Mouse (Mus musculus) urinary bladder, adult 18-20 months (tissue): ENCODE measurements around the gene Rexo5.

ENCODE experiments used
- DNase-seq, 2 experiments: peaks; one replicate each; pipeline ENCODE4 v3.0.0; 2022; ENCODE audit warnings: low spot score in 2 of 2, mixed read lengths in 2 of 2

Rexo5 gene

DNA sequence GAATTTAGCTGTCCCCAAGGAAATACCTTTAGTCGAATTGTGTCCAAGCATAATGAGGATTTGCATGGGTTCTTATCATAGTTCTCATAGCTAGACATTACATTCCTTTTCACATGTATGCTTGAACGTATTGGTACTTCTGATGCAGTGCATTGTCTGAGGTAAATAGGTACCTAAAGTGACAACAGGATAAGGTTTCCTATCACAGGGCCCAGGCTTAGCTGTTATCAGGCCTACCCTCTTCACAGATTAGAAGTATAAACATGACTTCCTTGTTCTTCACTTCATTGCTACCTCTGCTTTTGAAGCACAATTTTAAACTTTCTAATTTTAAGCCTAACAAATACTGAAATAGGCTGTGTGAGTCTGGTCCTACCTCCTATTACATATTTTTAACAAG is 51.7 kb downstream of the Rexo5 start:
- DNase-seq = no peak

DNA sequence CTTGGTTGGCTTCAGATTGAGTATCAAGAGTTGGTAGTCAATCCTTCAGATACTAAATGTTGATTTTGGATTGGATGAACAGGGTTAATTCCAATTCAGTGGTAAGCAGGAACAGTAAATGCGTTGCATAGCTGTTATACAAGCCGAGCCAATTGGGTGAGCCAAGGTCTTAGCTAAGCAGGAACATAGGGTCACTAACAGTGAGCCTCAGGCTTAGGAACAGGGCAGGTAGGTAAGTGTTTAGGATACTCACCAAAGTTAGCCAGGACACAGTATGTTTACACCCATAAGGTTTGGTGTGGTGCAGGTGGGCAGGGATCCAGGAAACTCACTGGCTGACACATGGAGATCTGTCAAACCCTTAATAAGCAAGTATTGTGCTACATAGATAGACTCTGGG is 53.6 kb downstream of the Rexo5 start:
- DNase-seq = no peak

DNA sequence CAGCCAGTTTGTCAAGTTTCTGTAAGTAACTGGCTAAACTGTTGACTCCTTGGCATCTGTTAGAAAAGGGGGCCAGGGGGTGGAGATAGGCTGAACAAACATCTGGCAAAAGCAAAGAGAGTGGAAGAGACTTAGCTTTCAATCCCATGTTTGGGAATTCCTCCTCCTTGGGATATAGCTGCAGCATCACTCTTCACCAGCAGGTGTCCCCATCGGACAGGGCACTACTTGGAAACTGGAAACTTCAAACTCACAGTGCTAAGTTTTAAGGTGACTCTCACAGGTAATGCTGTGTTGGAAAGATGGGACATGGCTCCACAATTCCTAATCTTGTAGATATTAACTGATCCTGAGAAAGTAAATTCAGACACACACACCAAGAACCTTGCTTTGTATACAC is 55.3 kb downstream of the Rexo5 start:
- peak; percentile 34 to 59 for DNase-seq

DNA sequence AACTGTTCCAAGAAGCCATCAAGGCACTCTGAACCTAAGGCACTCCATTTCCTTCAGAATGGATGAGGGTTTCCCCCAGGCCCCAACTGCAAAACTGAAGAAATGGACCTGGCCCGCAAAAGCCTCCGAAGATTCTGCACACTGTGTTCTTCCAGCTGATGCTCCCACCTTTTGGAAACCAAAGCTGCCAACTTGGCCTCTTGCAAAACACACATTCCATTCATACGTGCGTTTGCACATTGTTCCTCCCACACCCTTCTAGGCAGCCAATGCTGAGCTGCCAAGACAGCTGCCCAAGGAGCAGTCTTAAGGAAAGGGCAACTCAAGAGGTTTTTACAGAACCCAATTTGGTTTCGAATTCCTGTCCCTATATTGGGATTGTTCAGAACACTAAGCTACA is 56.9 kb downstream of the Rexo5 start:
- peak in 1 of 2 experiments; percentile 45 for DNase-seq

DNA sequence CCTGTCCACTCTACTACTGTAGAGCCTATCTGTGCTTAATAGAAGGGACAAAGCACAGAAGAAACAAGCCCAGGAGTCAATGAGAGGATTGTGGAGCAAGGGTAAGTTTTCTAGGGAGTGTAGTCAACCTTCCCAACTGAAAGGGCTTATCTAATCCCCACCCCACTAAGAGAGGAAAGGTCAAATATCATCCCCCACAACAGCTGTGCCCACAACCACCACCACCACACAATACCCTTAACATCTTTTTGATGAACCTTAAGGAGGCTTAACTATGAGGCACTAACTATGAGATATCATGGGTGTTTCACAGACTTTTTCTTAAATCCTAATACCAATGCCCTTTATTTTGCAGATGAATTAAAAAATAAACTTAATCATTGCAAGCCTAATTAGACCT is 58.7 kb downstream of the Rexo5 start:
- DNase-seq = no peak

DNA sequence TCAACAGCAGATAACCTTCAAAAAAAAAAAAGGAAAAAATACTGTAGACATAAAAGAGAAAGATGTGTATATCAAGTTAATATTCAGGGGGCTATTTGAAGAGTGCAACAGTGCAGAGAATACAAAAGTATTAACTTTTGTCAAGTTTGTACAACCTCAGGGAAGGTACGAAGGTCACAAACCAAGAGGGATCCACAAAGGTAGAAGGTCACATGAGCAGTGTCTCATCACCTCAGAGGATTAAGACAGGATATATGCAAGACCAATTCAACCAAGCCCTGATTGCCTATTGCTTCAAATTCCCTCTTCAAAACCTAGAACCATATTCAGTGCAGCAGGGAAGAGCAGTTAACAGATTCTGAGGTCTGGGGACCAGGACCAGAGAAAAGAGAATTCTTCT is 59.4 kb downstream of the Rexo5 start:
- no peak for DNase-seq

DNA sequence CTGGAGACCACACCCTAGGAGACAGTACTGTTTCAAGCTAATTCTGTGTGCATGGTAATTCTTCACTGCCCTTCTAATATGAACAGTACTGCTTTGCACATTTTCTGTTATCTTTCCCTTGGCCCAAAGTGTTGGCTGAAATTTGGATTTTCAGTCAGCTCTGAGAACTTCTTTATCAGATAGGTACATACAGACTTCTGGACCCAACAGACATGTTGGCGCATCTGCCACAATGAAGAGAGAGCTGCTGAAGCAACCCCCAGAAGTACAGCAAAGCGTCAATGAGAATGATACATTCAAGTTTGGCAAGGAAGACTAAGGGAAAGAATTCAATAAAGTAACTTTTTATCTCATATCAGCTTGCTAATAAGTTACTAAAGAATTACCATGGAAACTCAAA is 60.6 kb downstream of the Rexo5 start:
- no peak for DNase-seq

DNA sequence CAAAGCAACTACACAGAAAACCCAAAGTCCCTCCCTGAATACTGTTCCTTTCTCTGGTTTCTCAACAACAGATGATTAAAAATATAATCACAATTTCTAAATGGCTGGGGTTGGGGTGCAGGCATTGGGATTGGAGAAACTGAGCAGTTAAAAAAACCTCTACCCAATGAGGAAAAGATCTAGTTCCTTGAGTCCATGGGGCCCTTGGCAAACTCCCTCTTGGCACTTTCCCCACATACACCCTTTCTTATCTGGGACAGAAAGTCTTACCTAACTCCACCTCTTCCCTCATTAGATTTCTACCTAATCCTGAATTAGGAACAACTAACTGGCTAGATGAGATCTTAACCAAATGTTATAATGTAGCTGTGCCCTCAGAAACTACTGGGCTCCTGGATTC is 61.2 kb downstream of the Rexo5 start:
- DNase-seq = no peak

DNA sequence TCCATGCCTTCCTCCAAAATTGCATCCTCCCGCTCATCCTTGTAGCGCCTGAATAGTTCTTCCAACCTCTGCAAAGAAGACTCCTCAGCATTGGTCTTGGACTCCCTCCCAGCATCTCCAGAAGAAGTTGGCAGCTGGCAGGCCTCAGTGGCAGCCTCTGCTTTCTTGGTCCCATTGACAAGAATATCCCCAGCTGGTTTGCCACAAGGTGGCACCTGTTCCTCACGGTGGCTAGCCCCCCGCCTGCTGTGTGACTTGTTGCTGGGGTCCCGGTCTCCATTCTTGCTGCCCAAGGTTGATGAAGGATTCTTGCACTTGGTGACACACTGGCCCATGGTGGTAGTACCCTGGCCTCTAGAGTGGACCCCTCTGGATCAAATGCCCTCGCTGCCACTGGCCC is 65.7 kb downstream of the Rexo5 start:
- DNase-seq = no peak

DNA sequence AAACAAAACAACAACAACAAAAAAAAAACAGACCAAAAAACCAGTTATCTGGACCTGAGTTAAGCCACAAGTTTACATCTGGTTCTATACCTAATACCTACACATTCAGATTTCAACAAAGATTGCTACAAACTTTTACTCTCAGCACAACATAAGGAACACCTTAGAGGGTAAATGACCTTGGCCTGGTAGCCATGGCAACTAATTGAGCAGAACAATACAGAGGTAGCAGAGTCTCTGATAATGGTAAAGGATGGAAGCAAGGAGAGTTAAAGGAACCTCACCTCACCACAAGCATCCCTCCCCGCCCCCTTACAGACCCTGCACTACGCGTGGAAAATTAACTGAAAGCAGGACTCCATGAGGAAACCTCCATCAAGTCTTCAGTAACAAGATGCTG is 66.3 kb downstream of the Rexo5 start:
- no peak for DNase-seq

DNA sequence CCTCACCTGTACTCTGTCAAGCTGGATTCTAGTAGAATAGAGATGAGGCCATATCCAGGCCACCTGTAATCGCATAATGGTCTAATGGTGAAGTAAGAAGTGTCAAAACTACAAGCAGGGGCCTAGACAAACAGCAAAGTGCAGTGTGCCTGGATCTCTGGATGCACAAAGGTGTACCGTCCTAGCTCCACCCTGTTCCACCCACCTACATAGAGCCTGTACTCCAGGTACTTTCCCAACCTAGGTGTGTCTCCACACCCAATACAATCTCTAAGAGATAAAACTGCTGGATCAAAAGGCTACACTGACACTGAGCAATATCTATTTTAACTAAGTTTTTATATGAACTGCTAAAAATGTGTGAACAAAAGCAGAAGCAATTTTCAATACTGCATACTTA is 66.7 kb downstream of the Rexo5 start:
- DNase-seq = no peak

DNA sequence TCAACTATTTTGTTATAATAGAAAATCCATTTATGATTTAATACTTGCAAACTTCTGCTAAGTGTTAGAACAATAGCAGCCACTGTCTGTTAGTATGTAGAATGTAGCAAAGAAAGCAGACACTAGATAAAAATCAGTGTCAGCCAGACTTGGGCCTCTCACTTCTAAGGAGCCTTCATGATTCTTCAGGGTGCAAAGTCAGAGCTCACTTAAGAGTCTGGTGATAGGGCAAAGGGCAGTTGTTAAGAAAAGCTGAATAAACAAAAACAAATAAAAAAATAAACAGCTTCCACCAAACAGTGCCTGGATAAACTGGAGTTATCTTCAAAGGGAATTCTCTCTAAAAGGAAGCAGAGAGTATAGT is 67.1 kb downstream of the Rexo5 start:
- DNase-seq = no peak

DNA sequence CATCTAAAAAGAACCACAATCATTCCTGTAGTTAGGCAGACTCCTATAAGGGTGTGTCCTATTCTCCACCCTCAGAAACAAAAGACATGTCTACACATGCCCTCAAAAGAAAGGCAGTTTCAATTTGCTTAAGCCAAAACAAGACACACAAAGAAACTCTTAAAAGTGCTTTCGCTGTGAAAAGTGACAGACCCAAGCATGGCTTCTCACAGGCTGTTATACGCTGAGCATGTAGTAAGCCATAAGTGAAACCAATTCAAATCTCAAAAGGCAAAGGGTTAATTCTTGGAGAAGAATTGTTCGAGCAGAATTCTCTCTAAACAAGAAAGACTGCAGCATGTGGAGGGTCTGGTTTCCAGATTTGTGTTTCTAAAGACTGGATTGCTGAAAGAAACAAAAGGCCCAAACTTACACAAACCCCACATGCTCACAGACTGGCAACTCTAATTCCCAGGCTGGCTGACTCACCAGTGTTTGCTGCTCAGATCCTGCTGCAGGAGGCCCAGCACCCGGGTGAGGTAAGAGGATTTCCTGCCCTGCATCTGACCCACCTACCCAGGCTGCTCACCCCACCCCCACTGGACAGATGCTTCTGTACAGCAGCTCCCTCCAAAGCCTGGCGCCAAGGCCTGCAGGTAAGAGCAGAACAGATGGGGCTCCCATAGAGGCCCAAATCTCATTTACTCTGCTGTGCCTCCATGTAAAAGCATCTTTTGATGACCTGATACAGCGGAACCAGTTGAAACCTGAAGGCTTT is 67.7 kb downstream of the Rexo5 start:
- peak; percentile 58 to 69 for DNase-seq

DNA sequence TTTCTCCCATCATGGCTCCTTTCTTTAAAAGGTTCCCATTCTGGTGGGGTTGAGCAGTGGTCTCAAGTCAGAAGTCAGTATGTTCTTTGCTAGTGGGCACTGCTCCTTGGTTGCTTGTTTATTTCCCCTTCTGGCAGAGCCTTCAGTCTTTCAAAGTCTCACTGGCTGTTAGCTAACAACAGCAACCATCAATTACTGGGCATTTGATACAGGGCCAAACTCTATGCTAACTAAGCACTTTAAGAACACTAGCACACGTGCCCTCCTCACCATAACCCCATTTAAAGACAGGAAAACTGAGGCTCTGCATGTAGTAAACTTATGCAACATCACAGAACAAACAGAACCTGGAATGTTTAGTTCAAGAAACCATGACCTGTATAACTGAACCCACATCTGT is 68.4 kb downstream of the Rexo5 start:
- no peak for DNase-seq

DNA sequence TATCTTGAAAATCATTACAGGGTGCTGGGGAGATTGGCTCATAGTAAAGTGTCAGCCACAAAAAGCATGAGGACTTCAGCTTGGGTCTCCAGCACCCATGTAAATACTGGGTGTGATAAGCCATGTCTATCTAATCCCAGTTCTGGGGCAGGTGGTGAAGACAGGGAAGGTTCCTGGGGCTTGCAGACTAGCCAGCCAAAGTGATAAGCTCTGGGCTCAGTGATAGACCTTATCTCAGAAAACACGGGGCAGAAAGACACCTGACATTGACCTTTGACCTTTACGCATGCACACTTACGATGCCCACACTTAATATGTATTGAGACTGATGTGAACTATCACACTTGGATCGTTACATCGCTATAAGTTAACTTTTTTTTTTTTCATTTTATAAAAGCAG is 70.7 kb downstream of the Rexo5 start:
- DNase-seq = no peak

DNA sequence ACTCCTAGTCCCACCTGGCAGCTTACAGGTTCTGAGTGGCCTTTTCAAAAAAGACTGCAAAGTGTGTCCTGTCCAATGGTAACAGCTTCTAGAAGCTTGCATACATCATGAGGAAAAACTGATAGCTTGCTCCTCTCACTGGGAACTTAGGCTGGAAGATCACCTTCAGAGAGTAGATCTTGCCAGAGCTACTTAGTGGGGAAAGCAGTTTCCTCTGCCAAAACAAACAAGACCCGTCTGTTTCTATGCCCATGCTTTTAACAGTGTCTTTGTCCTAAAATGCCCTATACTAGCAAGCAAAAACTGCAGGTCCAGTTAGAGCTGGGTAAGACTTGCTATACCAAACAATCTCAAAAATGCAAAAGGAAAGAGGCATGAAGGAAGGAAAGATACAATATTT is 72.3 kb downstream of the Rexo5 start:
- no peak for DNase-seq

DNA sequence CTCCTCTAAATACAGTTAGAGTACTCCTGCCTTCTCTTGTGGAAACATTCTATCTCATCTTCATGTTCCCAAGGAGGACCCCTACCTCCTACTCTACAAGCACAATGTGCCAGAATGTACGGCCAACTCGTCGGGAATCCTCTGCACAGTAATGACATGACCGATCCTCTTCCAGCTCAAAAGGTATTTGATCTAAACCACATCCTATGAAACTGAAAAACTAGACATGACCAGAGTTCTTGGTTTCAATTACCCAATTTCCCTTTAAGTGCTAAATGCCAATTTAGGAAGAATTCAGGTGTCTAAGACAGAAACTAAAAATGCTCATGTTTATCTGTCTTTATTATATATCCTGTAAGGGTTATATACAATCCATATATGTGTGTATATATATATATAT is 78.4 kb downstream of the Rexo5 start:
- no peak for DNase-seq

DNA sequence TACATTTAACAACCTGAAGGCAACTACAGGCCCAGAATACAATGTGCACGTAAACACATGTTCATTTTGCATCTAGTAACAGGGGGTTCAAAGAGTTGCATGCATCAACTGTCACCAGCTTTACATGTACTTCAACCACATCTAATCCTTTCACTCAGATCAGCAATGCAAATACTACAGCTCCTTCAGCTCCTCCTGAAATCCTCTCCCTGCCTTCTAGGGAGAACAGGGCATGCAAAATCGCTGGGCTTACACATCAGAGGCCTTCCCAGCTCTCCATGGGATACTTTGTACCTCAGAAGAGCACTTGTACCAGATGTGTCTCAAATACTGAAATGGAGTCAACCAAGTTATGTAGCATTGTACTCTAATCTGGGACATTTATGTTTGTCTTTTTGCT is 79.2 kb downstream of the Rexo5 start:
- no peak for DNase-seq

DNA sequence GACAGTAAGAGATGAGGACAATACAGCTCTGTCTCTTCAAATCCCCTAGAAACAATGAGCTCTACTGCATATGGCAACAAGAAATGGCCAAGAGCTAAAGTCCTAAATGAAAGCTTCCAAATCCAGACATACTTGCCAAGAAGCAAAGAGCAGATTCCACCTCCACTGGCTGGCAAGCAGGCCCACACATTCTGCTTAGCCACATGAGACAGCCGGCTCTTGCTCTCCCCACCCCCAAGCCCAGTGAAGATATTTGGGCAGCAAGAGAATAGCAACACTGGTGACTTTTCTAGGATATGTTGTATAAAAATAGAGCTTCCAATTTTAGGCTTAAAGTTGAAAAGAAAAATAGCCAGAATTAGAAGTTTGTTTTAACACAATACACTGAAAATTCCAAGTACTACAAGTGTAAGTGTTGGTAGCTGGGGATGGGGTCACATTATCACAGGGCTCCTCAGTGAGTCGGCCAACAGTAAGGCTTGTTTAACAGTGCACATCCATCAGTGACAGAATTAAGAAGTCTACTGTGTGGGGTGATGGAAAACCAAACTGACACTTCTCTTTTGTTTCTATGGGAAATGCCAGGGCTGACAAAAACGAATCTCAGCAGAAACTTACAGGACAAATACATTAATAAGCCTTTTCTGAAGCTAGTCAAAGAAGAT is 82.1 kb downstream of the Rexo5 start:
- no peak for DNase-seq

DNA sequence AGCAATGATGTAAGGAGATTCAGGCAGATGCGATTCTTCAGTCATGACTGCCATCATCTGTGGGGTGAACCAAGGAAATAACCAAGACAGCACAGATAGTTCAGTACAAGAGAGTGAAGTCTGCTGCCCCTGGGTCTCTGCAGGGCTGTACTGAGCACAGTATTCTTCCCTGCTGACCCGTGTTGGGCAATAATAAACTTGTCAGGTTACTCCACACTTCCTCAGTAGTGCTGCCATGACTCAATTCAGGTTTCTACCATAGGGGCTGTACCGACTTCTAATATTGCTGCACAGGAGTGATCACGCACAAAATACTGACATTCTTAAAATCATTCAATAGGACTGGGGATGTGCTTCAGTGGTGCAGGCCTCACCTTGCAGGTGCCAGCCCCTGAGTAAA is 85.4 kb downstream of the Rexo5 start:
- no peak for DNase-seq

DNA sequence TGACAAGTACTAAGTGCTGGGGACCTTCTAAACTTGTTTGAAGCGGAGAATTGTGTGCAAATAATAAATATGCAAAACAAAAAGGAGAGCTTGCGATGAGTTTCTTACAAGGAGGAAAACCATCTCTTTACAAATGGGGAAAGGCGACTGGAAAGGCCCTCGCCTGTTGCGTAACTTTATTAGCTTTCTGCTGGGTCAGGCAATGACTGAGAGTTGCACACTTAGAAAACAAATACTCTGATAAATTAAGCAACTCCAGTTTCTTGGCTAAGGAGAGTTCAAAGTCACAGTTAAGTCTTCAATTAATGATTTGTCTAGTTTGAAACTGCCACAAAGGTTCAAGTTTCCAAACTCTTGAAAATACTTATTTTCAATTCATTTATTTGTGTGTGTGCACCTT is 86.5 kb downstream of the Rexo5 start:
- DNase-seq = peak in 1 of 2 experiments; percentile 43

DNA sequence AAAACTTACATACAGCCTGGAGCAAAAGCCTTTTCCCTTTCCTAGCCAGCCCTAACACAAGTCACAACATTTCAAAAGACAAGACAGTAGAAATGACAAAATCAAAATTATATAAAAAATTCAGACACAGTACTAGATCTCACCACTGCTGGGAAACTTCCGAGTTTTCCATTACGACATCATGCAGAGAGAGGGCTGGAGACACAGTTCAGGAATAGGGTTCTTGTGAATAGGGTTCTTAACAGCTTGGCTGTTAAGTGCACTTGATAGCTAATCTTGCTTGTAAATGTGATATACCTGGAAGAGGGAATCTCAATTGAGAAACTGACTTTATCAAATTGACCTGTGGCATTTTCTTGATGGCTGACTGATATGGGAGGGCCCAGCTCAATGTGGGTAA is 87.4 kb downstream of the Rexo5 start:
- no peak for DNase-seq

DNA sequence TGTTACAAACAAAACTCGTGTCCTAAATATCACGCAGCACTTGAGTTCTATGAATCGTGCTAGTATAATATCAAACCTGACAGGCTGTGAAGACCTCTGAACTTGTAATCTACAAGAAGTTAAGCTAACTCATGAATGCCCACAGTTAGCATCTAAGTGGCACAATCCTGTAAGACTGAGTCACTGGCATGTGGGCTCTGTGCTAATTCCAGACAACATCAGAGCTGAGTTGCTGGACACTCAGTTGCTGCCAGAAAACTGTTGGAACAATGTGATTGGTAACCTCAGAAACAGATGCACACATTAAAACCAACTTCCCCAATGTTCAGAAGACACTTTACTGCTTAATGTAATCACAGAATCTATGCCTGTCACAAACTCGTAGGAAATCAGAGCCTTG is 94.1 kb downstream of the Rexo5 start:
- DNase-seq = no peak

DNA sequence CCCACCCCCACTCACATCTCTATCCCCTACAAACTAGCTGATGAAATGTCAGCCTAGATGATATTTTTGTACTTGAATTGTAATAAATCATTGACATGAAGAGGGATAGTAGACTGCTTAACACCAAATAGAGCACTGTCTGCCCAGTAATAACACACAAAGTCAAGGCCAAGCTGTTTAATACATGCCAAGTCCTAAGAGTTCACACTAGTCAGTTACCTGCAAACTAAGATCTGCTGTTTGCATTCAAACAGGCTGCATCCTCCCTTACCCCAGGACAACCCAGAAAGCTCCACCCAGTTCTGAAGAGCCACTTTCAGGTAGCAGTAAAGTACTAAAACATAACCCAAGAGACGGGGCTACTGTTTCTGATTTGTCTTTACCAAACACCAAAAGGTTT is 98.4 kb downstream of the Rexo5 start:
- DNase-seq = no peak
